Mouse (Mus musculus) kidney, embryonic 14.5 days (tissue): ENCODE measurements around the gene Fxyd2. TPM values are rescaled to one million over a fixed set of nuclear protein-coding genes. Genes with fewer than 3 reads are reported as not detected.
A peak's percentile ranks its signal among the peaks of the same experiment; 100 is the strongest.

Experiments
- ATAC-seq: fragments of 200-750 bp; cut with Nextera tagmentation; 2 replicates; pipeline ENCODE4 v1.8.0; 2017; ENCODE audit warnings: moderate number of reproducible peaks, mild to moderate bottlenecking, moderate TSS enrichment, moderate library complexity; ENCODE audit not compliant: low FRiP score, low TSS enrichment
- H3K27ac ChIP-seq: fragments of 300-500 bp; sonication (generic); 2 replicates; pipeline ENCODE4 v1.5.1; 2014; ENCODE audit warnings: low read depth, mild to moderate bottlenecking, low read length, moderate library complexity, mixed read lengths
- H3K27me3 ChIP-seq: fragments of 300-500 bp; sonication (generic); 2 replicates; pipeline ENCODE4 v1.6.1; 2014; ENCODE audit warnings: mild to moderate bottlenecking, low read length; ENCODE audit not compliant: control insufficient read depth, insufficient read depth
- H3K36me3 ChIP-seq: fragments of 300-500 bp; sonication (generic); 2 replicates; pipeline ENCODE4 v1.6.1; 2014; ENCODE audit warnings: low read length, mixed read lengths; ENCODE audit not compliant: control insufficient read depth, insufficient read depth
- H3K4me1 ChIP-seq: fragments of 300-500 bp; sonication (generic); 2 replicates; pipeline ENCODE4 v1.6.1; 2014; ENCODE audit warnings: low read length, mixed read lengths; ENCODE audit not compliant: control insufficient read depth, insufficient read depth
- H3K4me2 ChIP-seq: fragments of 300-500 bp; sonication (generic); replicated peaks from 2 replicates; pipeline ENCODE4 v1.6.1; 2014; ENCODE audit warnings: low read depth, mild to moderate bottlenecking, low read length
- H3K4me3 ChIP-seq: fragments of 300-500 bp; sonication (generic); 2 replicates; pipeline ENCODE4 v1.5.1; 2014; ENCODE audit warnings: mild to moderate bottlenecking, low read length
- H3K9ac ChIP-seq: fragments of 300-500 bp; sonication (generic); 2 replicates; pipeline ENCODE4 v1.6.1; 2014; ENCODE audit warnings: low read depth, mild to moderate bottlenecking, low read length, moderate library complexity
- H3K9me3 ChIP-seq: fragments of 300-500 bp; sonication (generic); 2 replicates; pipeline ENCODE4 v1.6.1; 2016; ENCODE audit warnings: low read length; ENCODE audit not compliant: control insufficient read depth
- WGBS: fragments of 180-500 bp; shearing (Covaris S2); extraction: QIAGEN DNeasy Blood & Tissue Kit; methylation state at CpG from one replicate; pipeline ENCODE4 v1.1.7; 2014; 5-methylcytosine and 5-hydroxymethylcytosine counted together
- polyA plus RNA-seq: library from polyadenylated mRNA; unstranded; fragments of >200 nt; fragmentation: Nextera tagmentation; extraction: Ambion mirVana; gene quantifications from 2 replicates; pipeline ENCODE4 v1.2.1, GENCODE M21; 2014

Gene Fxyd2
- polyA plus RNA-seq, 1 experiment from 2014 or later = 153 TPM

GRCm38 (mm10) chr9:45382834-45383233 is 16.6 kb upstream of the Fxyd2 start:
- WGBS = 83% methylated on average over 5 of the region's 5 CpGs
- H3K4me1 ChIP-seq = peaks cover 30% of the 10 kb centered on the region

GRCm38 (mm10) chr9:45383883-45384282 is 15.6 kb upstream of the Fxyd2 start:
- Histone ChIP-seq H3K9ac (no peak overlapping the region), H3K36me3 (no peaks in the 10 kb centered on the region; the same call in 1 of the 2 replicates), H3K27ac (no peak overlapping the region), H3K4me2 (no peak overlapping the region), H3K4me3 (no peak overlapping the region), H3K27me3 (no peaks in the 10 kb centered on the region), H3K9me3 (no peaks in the 10 kb centered on the region), H3K4me1 (peaks cover 24% of the 10 kb centered on the region)
- WGBS = 93% methylated on average over 6 of the region's 6 CpGs
- ATAC-seq = no peak

More at GRCm38 (mm10) chr9:45382834-45383233, 16.6 kb upstream of the Fxyd2 start:
- H3K27ac ChIP-seq = no peak overlapping the region
- H3K4me3 ChIP-seq = no peak overlapping the region
- H3K9me3 ChIP-seq = no peaks in the 10 kb centered on the region
- H3K4me2 ChIP-seq = no peak overlapping the region
- no peak overlapping the region for H3K9ac ChIP-seq
- H3K36me3 ChIP-seq = no peaks in the 10 kb centered on the region; the same call in 1 of the 2 replicates
- H3K27me3 ChIP-seq = no peaks in the 10 kb centered on the region
- ATAC-seq = no peak

GRCm38 (mm10) chr9:45386698-45387097 is 12.8 kb upstream of the Fxyd2 start:
- H3K9ac ChIP-seq = no peak overlapping the region
- 0 out of 2 replicates have a peak, but pooled peaks cover 5% of the 10 kb centered on the region for H3K4me1 ChIP-seq
- no peak overlapping the region for H3K4me2 ChIP-seq
- H3K9me3 ChIP-seq = no peaks in the 10 kb centered on the region
- 91% methylated on average over 5 of the region's 5 CpGs for WGBS
- no peak for ATAC-seq
- no peak overlapping the region for H3K27ac ChIP-seq
- H3K27me3 ChIP-seq = no peaks in the 10 kb centered on the region
- H3K4me3 ChIP-seq = no peak overlapping the region
- no peaks in the 10 kb centered on the region for H3K36me3 ChIP-seq

GRCm38 (mm10) chr9:45388385-45388994 is 11.0 kb upstream of the Fxyd2 start:
- Histone ChIP-seq H3K27ac (no peak overlapping the region), H3K4me1 (no peaks in the 10 kb centered on the region), H3K27me3 (no peaks in the 10 kb centered on the region), H3K9ac (no peak overlapping the region), H3K9me3 (no peaks in the 10 kb centered on the region), H3K4me3 (no peak overlapping the region), H3K36me3 (peaks cover 10% of the 10 kb centered on the region; the same call in 1 of the 2 replicates), H3K4me2 (no peak overlapping the region)
- ATAC-seq = peak; percentile 67; the same call in 1 of the 2 replicates
- 40% methylated on average over 12 of the region's 12 CpGs for WGBS

GRCm38 (mm10) chr9:45389596-45389995 is 9.9 kb upstream of the Fxyd2 start:
- WGBS = 82% methylated on average over 8 of the region's 8 CpGs
- ATAC-seq = no peak
- Histone ChIP-seq H3K36me3 (peaks cover 14% of the 10 kb centered on the region; the same call in 1 of the 2 replicates), H3K27me3 (no peaks in the 10 kb centered on the region), H3K4me3 (no peak overlapping the region), H3K9ac (no peak overlapping the region), H3K4me1 (no peaks in the 10 kb centered on the region), H3K27ac (no peak overlapping the region), H3K9me3 (no peaks in the 10 kb centered on the region), H3K4me2 (no peak overlapping the region)

- H3K4me2 ChIP-seq = no peak overlapping the region
- 66% methylated on average over 7 of the region's 7 CpGs for WGBS
- ATAC-seq = no peak
Measured at GRCm38 (mm10) chr9:45391299-45391698, 8.2 kb upstream of the Fxyd2 start.

GRCm38 (mm10) chr9:45395218-45395617 is 4.3 kb upstream of the Fxyd2 start:
- H3K9ac ChIP-seq = no peak overlapping the region
- 92% methylated on average over 6 of the region's 6 CpGs for WGBS
- no peaks in the 10 kb centered on the region for H3K27me3 ChIP-seq
- no peaks in the 10 kb centered on the region for H3K9me3 ChIP-seq
- no peak overlapping the region for H3K4me2 ChIP-seq
- H3K4me3 ChIP-seq = no peak overlapping the region
- no peaks in the 10 kb centered on the region for H3K4me1 ChIP-seq
- no peak for ATAC-seq
- no peak overlapping the region for H3K27ac ChIP-seq
- H3K36me3 ChIP-seq = peaks cover 22% of the 10 kb centered on the region; the same call in 1 of the 2 replicates

More at GRCm38 (mm10) chr9:45391299-45391698, 8.2 kb upstream of the Fxyd2 start:
- Histone ChIP-seq H3K4me1 (no peaks in the 10 kb centered on the region), H3K9ac (no peak overlapping the region), H3K27me3 (no peaks in the 10 kb centered on the region), H3K9me3 (no peaks in the 10 kb centered on the region), H3K4me3 (no peak overlapping the region), H3K27ac (no peak overlapping the region), H3K36me3 (peaks cover 22% of the 10 kb centered on the region; the same call in 1 of the 2 replicates)

GRCm38 (mm10) chr9:45395796-45396195 is 3.7 kb upstream of the Fxyd2 start:
- no peak for ATAC-seq
- H3K4me1 ChIP-seq = no peaks in the 10 kb centered on the region
- no peak overlapping the region for H3K27ac ChIP-seq
- H3K9me3 ChIP-seq = no peaks in the 10 kb centered on the region
- WGBS = 32% methylated on average over 3 of the region's 3 CpGs
- no peak overlapping the region for H3K9ac ChIP-seq
- H3K27me3 ChIP-seq = no peaks in the 10 kb centered on the region
- peaks cover 22% of the 10 kb centered on the region; the same call in 1 of the 2 replicates for H3K36me3 ChIP-seq
- no peak overlapping the region for H3K4me2 ChIP-seq
- H3K4me3 ChIP-seq = no peak overlapping the region

- no peak overlapping the region for H3K4me2 ChIP-seq
- 47% methylated on average over 1 of the region's 1 CpGs for WGBS
- no peaks in the 10 kb centered on the region for H3K9me3 ChIP-seq
- H3K27me3 ChIP-seq = no peaks in the 10 kb centered on the region
- H3K4me1 ChIP-seq = no peaks in the 10 kb centered on the region
- H3K4me3 ChIP-seq = no peak overlapping the region
- no peak overlapping the region for H3K9ac ChIP-seq
- ATAC-seq = no peak
- no peak overlapping the region for H3K27ac ChIP-seq
- H3K36me3 ChIP-seq = peaks cover 14% of the 10 kb centered on the region; the same call in 1 of the 2 replicates
Measured at GRCm38 (mm10) chr9:45398336-45398735, 1.1 kb upstream of the Fxyd2 start.
